Mouse (Mus musculus) cortical plate, adult 2 months (tissue): ENCODE measurements around the gene Tom1.

Experiments
- CTCF ChIP-seq: fragments of 200-500 bp; IDR thresholded peaks from 2 replicates; pipeline ENCODE4 v1.5.1; 2011; ENCODE audit warnings: mild to moderate bottlenecking, control low read depth, low read length; ENCODE audit not compliant: insufficient read depth; ENCODE audit errors: extremely low read depth
- POLR2A ChIP-seq: fragments of 200-500 bp; IDR thresholded peaks from 2 replicates; pipeline ENCODE4 v1.6.1; 2011; ENCODE audit warnings: mild to moderate bottlenecking, low read length, control low read depth; ENCODE audit not compliant: insufficient read depth; ENCODE audit errors: extremely low read depth

GRCm38 (mm10) chr8:75074876-75075275 lies 41.4 kb downstream of the Tom1 start:
- TF ChIP-seq POLR2A (no peak), CTCF (no peak)
